Mouse (Mus musculus): ENCODE measurements around the gene Atp1a3. TPM values are rescaled to one million over a fixed set of nuclear protein-coding genes. Genes with fewer than 3 reads are reported as not detected.
"Not testable (repeated sequence)": the region's sequence is repeated elsewhere in the genome, so short reads cannot be mapped to it uniquely, and the experiment has no call there.

The Atp1a3 gene
- 487 and 576 TPM in 2 replicates for polyA plus RNA-seq (2015; fragmentation: Nextera tagmentation; extraction: Ambion mirVana)

GRCm38 (mm10) chr7:25005421-25006065 lies at the start of gene Atp1a3:
Gene Atp1a3, minus strand, starts transcription at chr7:25005958.
- H3K9me3 ChIP-seq = no peaks in the 10 kb centered on the region
- peak within 1 kb of the TSS; percentile 75 for H3K4me3 ChIP-seq
- H3K4me2 ChIP-seq = peak within 1 kb of the TSS; percentile 79
- peak within 1 kb of the TSS; percentile 94 for H3K9ac ChIP-seq
- peaks cover 4% of the 10 kb centered on the region for H3K36me3 ChIP-seq
- peak; percentile 87 for ATAC-seq (ENCODE audit: low FRiP score, low read depth)
- H3K27ac ChIP-seq (replicated peaks) = peak within 1 kb of the TSS; percentile 94
- no peaks in the 10 kb centered on the region for H3K27me3 ChIP-seq
- under 1% methylated on average over 43 of the region's 54 CpGs for WGBS
- H3K4me1 ChIP-seq (replicated peaks) = peaks cover 74% of the 10 kb centered on the region

DNA sequence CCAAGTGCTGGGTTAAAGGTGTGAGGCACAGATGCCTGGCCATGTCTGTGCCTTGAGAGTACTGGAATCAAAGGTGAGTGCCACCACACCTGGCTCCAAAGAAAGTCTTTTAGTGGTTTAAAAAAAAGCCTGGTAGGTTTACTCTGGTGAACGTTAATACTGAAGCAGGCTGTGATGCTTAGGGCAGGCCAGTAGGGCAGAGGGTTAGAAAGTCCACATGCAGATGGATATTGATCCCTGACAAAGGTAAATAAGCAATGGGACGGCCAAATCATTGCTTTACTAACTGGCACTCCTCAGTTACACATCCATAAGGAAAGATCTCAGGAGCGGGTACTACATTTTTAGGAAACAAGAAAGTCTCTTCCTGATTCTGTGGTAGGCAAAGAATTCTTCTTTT lies 46.8 kb upstream of the Atp1a3 start:
- Histone ChIP-seq H3K9me3 (no peaks in the 10 kb centered on the region), H3K27ac (replicated peaks) (no peak overlapping the region), H3K4me3 (no peak overlapping the region), H3K4me2 (no peak overlapping the region), H3K4me1 (replicated peaks) (no peaks in the 10 kb centered on the region), H3K27me3 (no peaks in the 10 kb centered on the region), H3K36me3 (peaks cover 65% of the 10 kb centered on the region), H3K9ac (no peak overlapping the region)
- 95% methylated on average over 3 of the region's 3 CpGs for WGBS
- ATAC-seq (ENCODE audit: low FRiP score, low read depth) = no peak

GRCm38 (mm10) chr7:25049295-25049930 lies 43.7 kb upstream of the Atp1a3 start:
- Histone ChIP-seq H3K4me3 (no peak overlapping the region), H3K27ac (replicated peaks) (no peak overlapping the region), H3K9ac (no peak overlapping the region), H3K36me3 (peaks cover 61% of the 10 kb centered on the region), H3K4me2 (no peak overlapping the region), H3K27me3 (no peaks in the 10 kb centered on the region), H3K9me3 (no peaks in the 10 kb centered on the region), H3K4me1 (replicated peaks) (no peaks in the 10 kb centered on the region)
- WGBS = 79% methylated on average over 16 of the region's 16 CpGs
- no peak for ATAC-seq (ENCODE audit: low FRiP score, low read depth)

- H3K4me2 ChIP-seq = no peak overlapping the region
- 76% methylated on average over 8 of the region's 8 CpGs for WGBS
- H3K9ac ChIP-seq = no peak overlapping the region
- no peaks in the 10 kb centered on the region for H3K4me1 ChIP-seq (replicated peaks)
- no peaks in the 10 kb centered on the region for H3K9me3 ChIP-seq
- H3K27me3 ChIP-seq = no peaks in the 10 kb centered on the region
- ATAC-seq (ENCODE audit: low FRiP score, low read depth) = no peak
- H3K27ac ChIP-seq (replicated peaks) = no peak overlapping the region
- H3K36me3 ChIP-seq = peaks cover 77% of the 10 kb centered on the region
- no peak overlapping the region for H3K4me3 ChIP-seq
These were observed 41.6 kb upstream of the Atp1a3 start for GRCm38 (mm10) chr7:25047363-25047762.

DNA sequence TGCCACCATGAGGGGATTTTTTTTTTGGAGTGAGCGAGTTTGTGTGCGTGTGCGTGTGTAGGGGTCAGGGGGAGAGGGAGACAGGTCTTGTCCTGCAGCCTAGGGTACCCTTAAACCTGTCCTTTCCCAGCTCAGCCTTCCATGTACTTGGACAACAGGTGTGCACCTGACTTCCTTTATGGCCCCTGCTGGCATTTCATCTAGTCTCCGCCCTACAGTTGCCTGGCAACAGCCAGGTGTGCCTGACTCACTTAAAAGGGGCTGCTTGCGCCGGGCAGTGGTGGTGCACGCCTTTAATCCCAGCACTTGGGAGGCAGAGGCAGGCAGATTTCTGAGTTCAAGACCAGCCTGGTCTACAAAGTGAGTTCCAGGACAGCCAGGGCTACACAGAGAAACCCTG lies 38.8 kb upstream of the Atp1a3 start:
- H3K4me2 ChIP-seq; H3K27ac ChIP-seq (replicated peaks); H3K4me1 ChIP-seq (replicated peaks); H3K27me3 ChIP-seq; H3K4me3 ChIP-seq; H3K9me3 ChIP-seq; ATAC-seq (ENCODE audit: low FRiP score, low read depth); H3K9ac ChIP-seq: not testable (repeated sequence)
- H3K36me3 ChIP-seq = peaks cover 80% of the 10 kb centered on the region
- 95% methylated on average over 7 of the region's 7 CpGs for WGBS

- H3K27ac ChIP-seq (replicated peaks) = no peak overlapping the region
- ATAC-seq (ENCODE audit: low FRiP score, low read depth) = no peak
- H3K27me3 ChIP-seq = no peaks in the 10 kb centered on the region
- 92% methylated on average over 12 of the region's 12 CpGs for WGBS
- H3K36me3 ChIP-seq = peaks cover 71% of the 10 kb centered on the region
- H3K4me2 ChIP-seq = no peak overlapping the region
- no peak overlapping the region for H3K4me3 ChIP-seq
- no peaks in the 10 kb centered on the region for H3K9me3 ChIP-seq
- H3K9ac ChIP-seq = no peak overlapping the region
- H3K4me1 ChIP-seq (replicated peaks) = no peaks in the 10 kb centered on the region
These were observed 36.2 kb upstream of the Atp1a3 start for GRCm38 (mm10) chr7:25041921-25042320.

- Histone ChIP-seq H3K9ac (no peak overlapping the region), H3K9me3 (no peaks in the 10 kb centered on the region), H3K36me3 (peaks cover 51% of the 10 kb centered on the region), H3K27ac (replicated peaks) (peak overlapping the region; percentile 1; the same call in 1 of the 2 replicates), H3K27me3 (no peaks in the 10 kb centered on the region), H3K4me1 (replicated peaks) (no peaks in the 10 kb centered on the region), H3K4me2 (no peak overlapping the region), H3K4me3 (no peak overlapping the region)
- WGBS = 51% methylated on average over 7 of the region's 7 CpGs
- no peak for ATAC-seq (ENCODE audit: low FRiP score, low read depth)
These were observed 30.2 kb upstream of the Atp1a3 start for GRCm38 (mm10) chr7:25035916-25036315.

- Histone ChIP-seq H3K9me3 (no peaks in the 10 kb centered on the region), H3K27me3 (no peaks in the 10 kb centered on the region), H3K36me3 (peaks cover 41% of the 10 kb centered on the region), H3K4me1 (replicated peaks) (no peaks in the 10 kb centered on the region), H3K9ac (no peak overlapping the region), H3K4me2 (no peak overlapping the region), H3K4me3 (no peak overlapping the region), H3K27ac (replicated peaks) (no peak overlapping the region)
- ATAC-seq (ENCODE audit: low FRiP score, low read depth) = no peak
- WGBS = 86% methylated on average over 4 of the region's 4 CpGs
These were observed 29.0 kb upstream of the Atp1a3 start for GRCm38 (mm10) chr7:25034796-25035195.

DNA sequence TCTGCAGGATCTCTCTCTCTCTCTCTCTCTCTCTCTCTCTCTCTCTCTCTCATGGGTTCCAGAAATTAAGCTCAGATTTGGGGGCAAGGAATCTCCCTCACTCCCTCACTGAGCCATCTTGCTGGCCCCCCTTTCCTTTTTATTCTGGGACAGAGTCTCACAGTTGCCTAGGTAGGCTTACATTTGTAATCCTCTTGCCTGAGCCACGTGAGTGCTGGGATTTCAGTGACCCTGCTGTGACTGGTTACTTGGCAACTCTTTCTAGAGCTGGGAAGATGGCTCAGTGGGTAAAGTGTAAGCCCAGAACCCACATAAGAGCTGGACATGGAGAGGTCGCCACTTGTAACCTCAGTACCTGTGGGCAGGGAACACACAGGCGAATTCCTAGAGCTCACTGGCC lies 25.8 kb upstream of the Atp1a3 start:
- Histone ChIP-seq H3K4me3 (no peak overlapping the region), H3K27me3 (no peaks in the 10 kb centered on the region), H3K4me1 (replicated peaks) (no peaks in the 10 kb centered on the region), H3K9ac (no peak overlapping the region), H3K36me3 (peaks cover 34% of the 10 kb centered on the region), H3K4me2 (no peak overlapping the region), H3K27ac (replicated peaks) (no peak overlapping the region), H3K9me3 (no peaks in the 10 kb centered on the region)
- WGBS = 66% methylated on average over 3 of the region's 3 CpGs
- ATAC-seq (ENCODE audit: low FRiP score, low read depth) = no peak

DNA sequence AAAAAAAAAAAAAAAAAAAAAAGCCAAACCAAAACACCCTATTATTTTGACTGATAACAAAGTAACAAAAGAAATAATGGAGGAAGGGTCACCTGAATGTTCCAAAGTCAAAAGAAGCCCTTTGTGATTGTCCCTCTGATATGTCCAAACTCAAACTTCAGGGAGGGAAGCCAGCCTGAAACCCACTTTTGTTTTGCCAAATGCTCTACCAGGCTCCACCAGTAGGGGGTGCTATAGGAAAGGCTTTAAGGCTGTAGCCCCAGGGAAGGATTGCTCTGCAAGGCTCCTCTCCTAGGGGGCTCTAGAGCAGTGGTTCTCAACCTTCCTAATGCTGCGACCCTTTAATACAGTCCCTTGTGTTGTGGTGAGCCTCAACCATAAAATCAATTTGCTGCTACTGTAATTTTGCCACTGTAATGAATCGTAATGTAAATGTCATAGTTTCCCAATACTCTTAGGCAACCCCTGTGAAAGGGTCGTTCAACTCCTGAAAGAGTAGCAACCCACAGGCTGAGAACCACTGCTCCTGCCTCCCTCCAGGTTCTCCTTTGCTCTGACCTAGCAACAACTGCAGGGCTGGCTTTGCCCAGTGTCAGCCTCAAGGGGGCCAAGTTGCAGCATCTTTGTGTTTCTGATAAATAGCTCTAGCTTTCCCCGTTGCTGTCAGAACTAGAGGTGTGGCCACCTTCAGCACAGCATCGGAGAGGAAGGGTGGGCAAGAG lies 24.4 kb upstream of the Atp1a3 start:
- Histone ChIP-seq H3K4me2 (no peak overlapping the region), H3K27ac (replicated peaks) (peak overlapping the region; percentile 5; the same call in 1 of the 2 replicates), H3K36me3 (peaks cover 20% of the 10 kb centered on the region), H3K9ac (no peak overlapping the region), H3K4me1 (replicated peaks) (no peaks in the 10 kb centered on the region), H3K4me3 (no peak overlapping the region), H3K9me3 (no peaks in the 10 kb centered on the region), H3K27me3 (no peaks in the 10 kb centered on the region)
- 40% methylated on average over 5 of the region's 5 CpGs for WGBS
- peak; percentile 67; the same call in 1 of the 2 replicates for ATAC-seq (ENCODE audit: low FRiP score, low read depth)

- no peak for ATAC-seq (ENCODE audit: low FRiP score, low read depth)
These were observed 20.7 kb upstream of the Atp1a3 start for GRCm38 (mm10) chr7:25026452-25026851.

DNA sequence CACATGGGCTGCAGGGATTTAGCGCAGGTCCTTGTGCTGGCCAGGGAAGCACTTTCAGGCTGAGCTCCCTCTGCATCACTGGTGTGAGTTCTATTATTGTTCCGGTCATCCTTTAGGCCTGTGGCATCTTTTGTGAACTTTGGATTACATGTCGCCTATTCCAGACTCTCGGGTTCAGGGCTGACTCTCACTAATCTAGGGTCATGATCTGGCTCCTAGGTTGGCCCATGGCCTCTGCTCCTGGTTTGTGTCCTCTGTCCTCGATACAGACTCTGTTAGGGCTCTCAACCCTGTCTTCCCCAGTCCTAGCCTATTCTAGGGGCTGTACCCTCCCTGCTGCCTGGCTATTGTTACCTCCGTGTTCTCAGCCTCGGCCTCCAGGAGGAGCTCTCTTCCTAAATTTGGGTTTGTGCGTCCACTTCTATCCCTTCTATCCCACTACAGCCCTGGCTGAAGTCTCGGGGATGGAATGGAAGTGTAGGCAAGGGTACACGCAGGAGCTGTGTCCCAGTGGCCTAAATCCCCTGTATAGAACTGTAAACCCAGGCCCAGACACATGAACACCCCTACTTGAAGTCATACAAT lies 20.2 kb upstream of the Atp1a3 start:
- Histone ChIP-seq H3K4me1 (replicated peaks) (no peaks in the 10 kb centered on the region), H3K27ac (replicated peaks) (no peak overlapping the region), H3K36me3 (peaks cover 38% of the 10 kb centered on the region), H3K27me3 (no peaks in the 10 kb centered on the region), H3K9ac (no peak overlapping the region), H3K4me3 (no peak overlapping the region), H3K4me2 (no peak overlapping the region), H3K9me3 (no peaks in the 10 kb centered on the region)
- ATAC-seq (ENCODE audit: low FRiP score, low read depth) = no peak
- WGBS = 61% methylated on average over 10 of the region's 10 CpGs

More at GRCm38 (mm10) chr7:25026452-25026851, 20.7 kb upstream of the Atp1a3 start:
- no peak overlapping the region for H3K9ac ChIP-seq
- H3K4me2 ChIP-seq = no peak overlapping the region
- WGBS = 63% methylated on average over 7 of the region's 7 CpGs
- H3K27ac ChIP-seq (replicated peaks) = no peak overlapping the region
- no peaks in the 10 kb centered on the region for H3K27me3 ChIP-seq
- no peak overlapping the region for H3K4me3 ChIP-seq
- H3K9me3 ChIP-seq = no peaks in the 10 kb centered on the region
- peaks cover 33% of the 10 kb centered on the region for H3K36me3 ChIP-seq
- no peaks in the 10 kb centered on the region for H3K4me1 ChIP-seq (replicated peaks)
